Mouse (Mus musculus) CH12.LX (cell line): ENCODE data around the gene Pcnx. TPM values are rescaled to one million over a fixed set of nuclear protein-coding genes. Genes with fewer than 3 reads are reported as not detected.

Source experiments
- DNase-seq: peaks from one replicate; pipeline ENCODE4 v3.0.0-alpha.2; 2013; ENCODE audit errors: extremely low read depth
- H3K27ac ChIP-seq: 2 replicates; pipeline ENCODE4 v1.5.1; 2012; ENCODE audit warnings: low read depth, mild to moderate bottlenecking, control low read depth, moderate library complexity; ENCODE audit not compliant: insufficient read depth
- H3K27me3 ChIP-seq: replicated peaks from 2 replicates; pipeline ENCODE3; 2012; ENCODE audit warnings: inconsistent platforms
- H3K36me3 ChIP-seq, 2 experiments: replicated peaks in 1 of 2; 2 replicates each; pipeline versions ENCODE3 to v1.6.1; 2012; ENCODE audit warnings: inconsistent platforms in 1 of 2, low read length in 1 of 2, mild to moderate bottlenecking in 1 of 2, mixed read lengths in 1 of 2, moderate library complexity in 1 of 2; ENCODE audit not compliant: control insufficient read depth in 1 of 2, insufficient read depth in 1 of 2
- H3K4me1 ChIP-seq, 2 experiments: 2 replicates each; pipeline ENCODE4 v1.6.1; 2012; ENCODE audit warnings: inconsistent platforms in 1 of 2, moderate library complexity in 1 of 2; ENCODE audit not compliant: insufficient read depth in 2 of 2, control insufficient read depth in 1 of 2
- H3K4me2 ChIP-seq: 2 replicates; pipeline ENCODE4 v1.6.1; 2012; ENCODE audit warnings: low read depth, mild to moderate bottlenecking, control low read depth; ENCODE audit not compliant: poor library complexity, insufficient read depth, severe bottlenecking
- H3K4me3 ChIP-seq, 3 experiments: fragments of 150-350 bp in 1 of 3; sonication (generic) in 1 of 3; replicated peaks in 1 of 3; 2 replicates each; pipeline versions ENCODE3 to v1.5.1; 2011 to 2012; ENCODE audit warnings: low read depth in 2 of 3, low read length in 2 of 3, mild to moderate bottlenecking in 2 of 3, moderate library complexity in 2 of 3, control low read depth in 1 of 3, improper control_type of control experiment in 1 of 3, inconsistent platforms in 1 of 3, mixed read lengths in 1 of 3; ENCODE audit not compliant: poor library complexity in 1 of 3
- H3K79me2 ChIP-seq: replicated peaks from 2 replicates; pipeline ENCODE4 v1.6.1; 2012; ENCODE audit warnings: mild to moderate bottlenecking, moderate library complexity; ENCODE audit not compliant: control insufficient read depth, poor library complexity, insufficient read depth, severe bottlenecking; ENCODE audit errors: extremely low read depth
- H3K9ac ChIP-seq: 2 replicates; pipeline ENCODE4 v1.6.1; 2012; ENCODE audit warnings: low read depth, mild to moderate bottlenecking, control low read depth, moderate library complexity; ENCODE audit not compliant: insufficient read depth
- H3K9me3 ChIP-seq: replicated peaks from 2 replicates; pipeline ENCODE3; 2012; ENCODE audit warnings: low read length, inconsistent platforms, mixed read lengths
- BHLHE40 ChIP-seq: IDR thresholded peaks from 2 replicates; pipeline ENCODE4 v1.6.1; 2011; ENCODE audit warnings: mild to moderate bottlenecking, low read depth, low read length, improper control_type of control experiment
- CHD1 ChIP-seq: IDR thresholded peaks from 2 replicates; pipeline ENCODE4 v1.6.1; 2012; ENCODE audit warnings: low read depth, low read length, improper control_type of control experiment, inconsistent platforms
- E2F4 ChIP-seq: IDR thresholded peaks from 2 replicates; pipeline ENCODE4 v1.6.1; 2011; ENCODE audit warnings: low read depth, low read length, improper control_type of control experiment; ENCODE audit not compliant: insufficient replicate concordance
- ETS1 ChIP-seq: conservative IDR thresholded peaks from 2 replicates; pipeline ENCODE4 v1.6.1; 2012; ENCODE audit warnings: low read depth, mild to moderate bottlenecking, inconsistent platforms, low read length, improper control_type of control experiment, moderate library complexity
- GABPA ChIP-seq: IDR thresholded peaks from 2 replicates; pipeline ENCODE4 v1.6.1; 2012; ENCODE audit warnings: low read depth, low read length, improper control_type of control experiment, inconsistent platforms; ENCODE audit not compliant: insufficient replicate concordance
- HCFC1 ChIP-seq: IDR thresholded peaks from 2 replicates; pipeline ENCODE4 v1.6.1; 2012; ENCODE audit warnings: low read depth, mild to moderate bottlenecking, inconsistent platforms, low read length, improper control_type of control experiment
- JUN ChIP-seq: IDR thresholded peaks from 2 replicates; pipeline ENCODE4 v1.6.1; 2011; ENCODE audit warnings: low read depth, mild to moderate bottlenecking, low read length, improper control_type of control experiment, moderate library complexity; ENCODE audit not compliant: insufficient read depth
- MAFK ChIP-seq: IDR thresholded peaks from 2 replicates; pipeline ENCODE4 v1.6.1; 2011; ENCODE audit warnings: low read length, improper control_type of control experiment; ENCODE audit not compliant: insufficient replicate concordance
- MAX ChIP-seq: IDR thresholded peaks from 2 replicates; pipeline ENCODE4 v1.6.1; 2011; ENCODE audit warnings: low read length, improper control_type of control experiment
- MAZ ChIP-seq: IDR thresholded peaks from 2 replicates; pipeline ENCODE4 v1.6.1; 2012; ENCODE audit warnings: low read depth, mild to moderate bottlenecking, inconsistent platforms, low read length, improper control_type of control experiment, moderate library complexity
- MEF2A ChIP-seq: IDR thresholded peaks from 2 replicates; pipeline ENCODE4 v1.6.1; 2014; ENCODE audit warnings: low read depth, mild to moderate bottlenecking, inconsistent platforms, low read length, improper control_type of control experiment, borderline replicate concordance
- MYC ChIP-seq: IDR thresholded peaks from 2 replicates; pipeline ENCODE4 v1.6.1; 2011; ENCODE audit warnings: low read depth, mild to moderate bottlenecking, improper control_type of control experiment, low read length
- NELFE ChIP-seq: IDR thresholded peaks from 2 replicates; pipeline ENCODE4 v1.6.1; 2011; ENCODE audit warnings: low read depth, low read length, improper control_type of control experiment
- NRF1 ChIP-seq: IDR thresholded peaks from 2 replicates; pipeline ENCODE4 v1.6.1; 2014; ENCODE audit warnings: low read depth, mild to moderate bottlenecking, inconsistent platforms, low read length, improper control_type of control experiment, moderate library complexity
- POLR2A ChIP-seq: IDR thresholded peaks from 2 replicates; pipeline ENCODE4 v1.6.1; 2011; ENCODE audit warnings: low read depth, mild to moderate bottlenecking, improper control_type of control experiment, low read length
- POLR2AphosphoS2 ChIP-seq: IDR thresholded peaks from 2 replicates; pipeline ENCODE4 v1.6.1; 2011; ENCODE audit warnings: low read depth, low read length, improper control_type of control experiment
- RAD21 ChIP-seq: IDR thresholded peaks from 2 replicates; pipeline ENCODE4 v1.6.1; 2011; ENCODE audit warnings: low read depth, mild to moderate bottlenecking, low read length, improper control_type of control experiment, moderate library complexity
- RCOR1 ChIP-seq: conservative IDR thresholded peaks from 2 replicates; pipeline ENCODE4 v1.6.1; 2012; ENCODE audit warnings: low read depth, mild to moderate bottlenecking, inconsistent platforms, low read length, improper control_type of control experiment
- SIN3A ChIP-seq: IDR thresholded peaks from 2 replicates; pipeline ENCODE4 v1.6.1; 2012; ENCODE audit warnings: low read length, improper control_type of control experiment, inconsistent platforms
- SMC3 ChIP-seq: IDR thresholded peaks from 2 replicates; pipeline ENCODE4 v1.6.1; 2011; ENCODE audit warnings: low read depth, low read length, improper control_type of control experiment
- TBP ChIP-seq: conservative IDR thresholded peaks from 2 replicates; pipeline ENCODE4 v1.6.1; 2011; ENCODE audit warnings: low read depth, low read length, improper control_type of control experiment
- TCF12 ChIP-seq: IDR thresholded peaks from 2 replicates; pipeline ENCODE4 v1.6.1; 2014; ENCODE audit warnings: low read depth, mild to moderate bottlenecking, inconsistent platforms, low read length, improper control_type of control experiment
- UBTF ChIP-seq: IDR thresholded peaks from 2 replicates; pipeline ENCODE4 v1.6.1; 2012; ENCODE audit warnings: low read depth, mild to moderate bottlenecking, inconsistent platforms, low read length, improper control_type of control experiment, moderate library complexity
- USF1 ChIP-seq: IDR thresholded peaks from 2 replicates; pipeline ENCODE4 v1.6.1; 2014; ENCODE audit warnings: low read depth, mild to moderate bottlenecking, inconsistent platforms, low read length, improper control_type of control experiment
- USF2 ChIP-seq: conservative IDR thresholded peaks from 2 replicates; pipeline ENCODE4 v1.6.1; 2011; ENCODE audit warnings: low read depth, low read length, improper control_type of control experiment
- ZC3H11A ChIP-seq: IDR thresholded peaks from 2 replicates; pipeline ENCODE4 v1.6.1; 2012; ENCODE audit warnings: low read depth, mild to moderate bottlenecking, inconsistent platforms, low read length, improper control_type of control experiment
- ZKSCAN1 ChIP-seq: IDR thresholded peaks from 2 replicates; pipeline ENCODE4 v1.6.1; 2012; ENCODE audit warnings: low read depth, inconsistent platforms, low read length, improper control_type of control experiment, borderline replicate concordance
- ZMIZ1 ChIP-seq: IDR thresholded peaks from 2 replicates; pipeline ENCODE4 v1.6.1; 2012; ENCODE audit warnings: low read depth, mild to moderate bottlenecking, inconsistent platforms, low read length, improper control_type of control experiment
- ZNF384 ChIP-seq: IDR thresholded peaks from 2 replicates; pipeline ENCODE4 v1.6.1; 2012; ENCODE audit warnings: low read depth, low read length, improper control_type of control experiment, inconsistent platforms
- dilution Hi-C: fragments of 300-500 bp; cut with MboI; formaldehyde crosslinking; loops from 2 replicates; pipeline ENCODE4 v1.14.3; 2020; ENCODE audit warnings: low sequenced_read_pairs; ENCODE audit not compliant: extremely low pct_unique_long_range_greater_than_20kb, extremely low pct_ligation_motif_present
- in situ Hi-C: fragments of 300-500 bp; cut with MboI; formaldehyde crosslinking; loops from 3 replicates; pipeline ENCODE4 v1.14.3; 2019; ENCODE audit warnings: low sequenced_read_pairs, low pct_ligation_motif_present, low pct_unique_long_range_greater_than_20kb, mixed read lengths
- polyA plus RNA-seq: library from polyadenylated mRNA; unstranded; fragments of >175 nt; gene quantifications from 2 replicates; pipeline ENCODE4 v1.2.1, GENCODE M21; 2012; ENCODE audit warnings: low read depth; ENCODE audit not compliant: insufficient read length
- total RNA-seq, 2 experiments: library from RNA; depleted of rRNA; stranded (reverse); fragments of 300-350 nt in 1 of 2; fragments of >200 nt in 1 of 2; gene quantifications; 2 replicates each; pipeline ENCODE4 v1.2.3; 2012 to 2014

Gene Pcnx
- total and polyA plus RNA-seq, 3 experiments, result 16.2 to 89.1 (median 68.2) TPM

GRCm38 (mm10) chr12:81905865-81906264 is 46.0 kb downstream of the Pcnx start:
- Histone ChIP-seq H3K79me2 (peaks cover 32% of the 10 kb centered on the region), H3K4me2 (no peak overlapping the region), H3K27me3 (no peaks in the 10 kb centered on the region), H3K36me3 (peaks cover 42 to 76% of the 10 kb centered on the region in 2 experiments), H3K27ac (no peak overlapping the region), H3K4me3 (no peak overlapping the region), H3K9ac (no peak overlapping the region), H3K9me3 (peaks cover 2% of the 10 kb centered on the region), H3K4me1 (peaks cover 10 to 65% of the 10 kb centered on the region in 2 experiments)
- dilution Hi-C loops, result no loop called here
- TF ChIP-seq UBTF (no peak), MEF2A (no peak), ZKSCAN1 (no peak), ZMIZ1 (no peak), MAZ (no peak), RCOR1 (no peak), NELFE (no peak), USF1 (no peak), ZC3H11A (no peak), NRF1 (no peak), GABPA (no peak), HCFC1 (no peak), BHLHE40 (no peak), ETS1 (no peak), POLR2AphosphoS2 (no peak), CHD1 (no peak), TBP (no peak), USF2 (no peak), E2F4 (no peak)
- in situ Hi-C loops, result no loop called here
- DNase-seq, result no peak

DNA sequence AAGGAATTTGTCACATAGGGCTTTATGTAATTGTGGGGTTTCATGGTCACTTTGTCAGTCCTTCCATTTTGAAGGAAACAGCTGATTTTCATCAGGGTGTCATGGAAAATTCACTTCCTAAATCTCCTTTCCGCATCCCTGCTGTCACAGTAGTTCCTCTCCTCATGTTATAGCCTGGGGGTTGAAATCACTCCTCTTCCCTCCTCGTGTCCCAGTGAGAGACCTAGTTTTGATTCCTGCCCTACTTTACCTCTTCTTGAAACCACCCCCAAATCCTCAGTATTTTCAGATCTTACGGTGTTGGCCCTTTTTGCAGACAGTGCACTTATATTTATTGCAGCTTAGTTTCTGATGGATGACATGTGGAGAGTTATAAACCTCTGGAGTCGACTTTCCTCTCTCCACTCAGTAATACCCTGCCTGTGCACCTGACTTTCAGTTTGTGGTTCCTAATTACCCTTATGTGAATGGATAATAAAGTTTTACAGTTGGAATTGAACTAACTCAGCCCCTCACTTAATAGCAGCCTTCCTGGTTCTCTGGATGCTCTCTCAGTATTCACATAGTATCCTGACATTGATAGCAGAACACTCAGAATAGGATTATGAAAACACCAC is 48.0 kb downstream of the Pcnx start:
- Histone ChIP-seq H3K9me3 (peaks cover 2% of the 10 kb centered on the region), H3K27ac (no peak overlapping the region), H3K4me1 (peaks cover 10 to 58% of the 10 kb centered on the region in 2 experiments), H3K9ac (no peak overlapping the region), H3K36me3 (peaks cover 47 to 76% of the 10 kb centered on the region in 2 experiments), H3K4me2 (no peak overlapping the region), H3K79me2 (peaks cover 19% of the 10 kb centered on the region), H3K27me3 (no peaks in the 10 kb centered on the region), H3K4me3 (no peak overlapping the region)
- DNase-seq, result no peak
- dilution Hi-C loops (no loop called here), in situ Hi-C loops (no loop called here)
- TF ChIP-seq HCFC1 (no peak), ZMIZ1 (no peak), RAD21 (no peak), ZC3H11A (no peak), TCF12 (no peak), MYC (no peak), POLR2AphosphoS2 (no peak), RCOR1 (no peak), ZNF384 (no peak), GABPA (no peak), UBTF (no peak), NELFE (no peak), MAFK (no peak), MAX (no peak), JUN (no peak), SIN3A (no peak), POLR2A (no peak), MEF2A (no peak), SMC3 (no peak), BHLHE40 (no peak)
